Mouse (Mus musculus) urinary bladder, postnatal 36 days (tissue): Measurements from ENCODE around the gene Adamts18.
"Not testable (repeated sequence)": the region's sequence is repeated elsewhere in the genome, so short reads cannot be mapped to it uniquely, and the experiment has no call there.

Experiments used
- DNase-seq, 2 experiments: peaks; one replicate each; pipeline ENCODE4 v3.0.0; 2022; ENCODE audit warnings: low spot score in 2 of 2, mixed read lengths in 1 of 2

The Adamts18 gene

GRCm38 (mm10) chr8:113838211-113838610, 10.3 kb downstream of the Adamts18 start:
- no peak for DNase-seq

- no peak for DNase-seq
Observed at GRCm38 (mm10) chr8:113837570-113837915, 11.0 kb downstream of the Adamts18 start.

- DNase-seq: no peak
Observed at GRCm38 (mm10) chr8:113836892-113837569, 11.5 kb downstream of the Adamts18 start.

GRCm38 (mm10) chr8:113833644-113834043, 14.9 kb downstream of the Adamts18 start:
- no peak for DNase-seq

- no peak for DNase-seq
Observed at GRCm38 (mm10) chr8:113827270-113827669, 21.3 kb downstream of the Adamts18 start.

GRCm38 (mm10) chr8:113820983-113821587, 27.5 kb downstream of the Adamts18 start:
- DNase-seq: peak; percentile 3 to 5

- no peak for DNase-seq
Observed at GRCm38 (mm10) chr8:113813966-113814365, 34.6 kb downstream of the Adamts18 start.

GRCm38 (mm10) chr8:113811521-113811920, 37.0 kb downstream of the Adamts18 start:
- no peak for DNase-seq

- DNase-seq: no peak
Observed at GRCm38 (mm10) chr8:113809929-113810328, 38.6 kb downstream of the Adamts18 start.

- no peak for DNase-seq
Observed at GRCm38 (mm10) chr8:113803830-113804611, 44.5 kb downstream of the Adamts18 start.

- DNase-seq: no peak
Observed at GRCm38 (mm10) chr8:113801551-113801950, 47.0 kb downstream of the Adamts18 start.

GRCm38 (mm10) chr8:113800556-113800955, 48.0 kb downstream of the Adamts18 start:
- DNase-seq: not testable (repeated sequence)

GRCm38 (mm10) chr8:113799550-113799949, 49.0 kb downstream of the Adamts18 start:
- DNase-seq: no peak

GRCm38 (mm10) chr8:113791856-113792255, 56.7 kb downstream of the Adamts18 start:
- DNase-seq: no peak

- DNase-seq: no peak
Observed at GRCm38 (mm10) chr8:113791061-113791460, 57.5 kb downstream of the Adamts18 start.

GRCm38 (mm10) chr8:113783711-113784110, 64.8 kb downstream of the Adamts18 start:
- no peak for DNase-seq

GRCm38 (mm10) chr8:113781554-113781953, 67.0 kb downstream of the Adamts18 start:
- DNase-seq: no peak

GRCm38 (mm10) chr8:113775361-113775760, 73.2 kb downstream of the Adamts18 start:
- no peak for DNase-seq

GRCm38 (mm10) chr8:113768861-113769410, 79.6 kb downstream of the Adamts18 start:
- DNase-seq: no peak

- no peak for DNase-seq
Observed at GRCm38 (mm10) chr8:113765121-113765520, 83.4 kb downstream of the Adamts18 start.

- DNase-seq: no peak
Observed at GRCm38 (mm10) chr8:113763592-113764355, 84.8 kb downstream of the Adamts18 start.

- DNase-seq: no peak
Observed at GRCm38 (mm10) chr8:113762101-113762500, 86.4 kb downstream of the Adamts18 start.
